Comparison of ENCODE assay signal across 30 mouse cellular contexts in genomic region chr3:107877747-107878736, GRCm38 (mm10). TPM values are rescaled to one million over a fixed set of nuclear protein-coding genes. Genes with fewer than 3 reads are reported as not detected.
DNase-seq lines count a peak whose midpoint lies in the region; ATAC-seq lines count a peak whose summit lies in the region.
"Had no signal": no experiment of that assay in that cellular context is flagged by ENCODE, and none has a peak within 500 bp of the region (broad histone marks: within the 10 kb centered on the region; RNA-seq: fewer than 3 reads in every experiment).

No protein-coding gene starts in this region.

- no peaks in the 10 kb centered on the region for H3K36me3 ChIP-seq in heart, embryonic 12.5 days
- 0 out of 2 replicates have a peak, but pooled peaks cover 5% of the 10 kb centered on the region for H3K36me3 ChIP-seq in intestine, embryonic 16.5 days (ENCODE audit: control insufficient read depth, insufficient read depth, low read length)
- no peaks in the 10 kb centered on the region for H3K36me3 ChIP-seq in stomach, embryonic 16.5 days (ENCODE audit: control insufficient read depth, insufficient read depth, low read length)
- no peaks in the 10 kb centered on the region for H3K36me3 ChIP-seq in forebrain, embryonic 13.5 days (ENCODE audit: poor library complexity, severe bottlenecking)
- H3K36me3 ChIP-seq: embryonic facial prominence, embryonic 15.5 days; hindbrain, embryonic 13.5 days; kidney, embryonic 15.5 days; limb, embryonic 13.5 days; liver, embryonic 12.5 days; neural tube, embryonic 12.5 days had no signal

- H3K4me3 ChIP-seq in heart, embryonic 12.5 days, result no peak overlapping the region
- H3K4me3 ChIP-seq in intestine, embryonic 16.5 days (ENCODE audit: low read length), result peak overlapping the region; percentile 45
- H3K4me3 ChIP-seq in stomach, embryonic 16.5 days (replicated peaks; ENCODE audit: low read length), result peak overlapping the region; percentile 24
- H3K4me3 ChIP-seq in forebrain, embryonic 13.5 days, result no peak overlapping the region
- H3K4me3 ChIP-seq: embryonic facial prominence, embryonic 15.5 days; hindbrain, embryonic 13.5 days; kidney, embryonic 15.5 days; limb, embryonic 13.5 days; liver, embryonic 12.5 days; neural tube, embryonic 12.5 days had no signal

- 56% methylated on average over 12 of the region's 12 CpGs for WGBS in heart, embryonic 12.5 days
- 60% methylated on average over 12 of the region's 12 CpGs for WGBS in intestine, embryonic 16.5 days
- WGBS in stomach, embryonic 16.5 days, result 72% methylated on average over 12 of the region's 12 CpGs
- 83% methylated on average over 12 of the region's 12 CpGs for WGBS in forebrain, embryonic 13.5 days

- ATAC-seq in heart, embryonic 12.5 days (ENCODE audit: insufficient number of reproducible peaks, low FRiP score), result no peak
- peak; percentile 24 for ATAC-seq in common myeloid progenitor, adult 5-6 weeks (replicated peaks; ENCODE audit: low read depth, poor library complexity, severe bottlenecking)
- ATAC-seq in intestine, embryonic 16.5 days, result no peak
- no peak for ATAC-seq in stomach, embryonic 16.5 days (ENCODE audit: insufficient read depth, low FRiP score)
- no peak for ATAC-seq in forebrain, embryonic 13.5 days
- ATAC-seq: activated CD4-positive, CD25-positive, alpha-beta regulatory T cell, adult 4 months; forebrain, embryonic 16.5 days; liver, embryonic 12.5 days had no signal

- H3K4me2 ChIP-seq in heart, embryonic 12.5 days, result no peak overlapping the region
- peak overlapping the region; percentile 48 for H3K4me2 ChIP-seq in intestine, embryonic 16.5 days (ENCODE audit: low read depth, low read length)
- H3K4me2 ChIP-seq in stomach, embryonic 16.5 days (ENCODE audit: low read depth, low read length), result peak overlapping the region; percentile 11; the same call in 1 of the 2 replicates
- no peak overlapping the region for H3K4me2 ChIP-seq in forebrain, embryonic 13.5 days
- H3K4me2 ChIP-seq: embryonic facial prominence, embryonic 15.5 days; hindbrain, embryonic 13.5 days; kidney, embryonic 15.5 days; limb, embryonic 13.5 days; liver, embryonic 12.5 days; neural tube, embryonic 12.5 days had no signal

- H3K9me3 ChIP-seq in heart, embryonic 12.5 days (replicated peaks), result no peaks in the 10 kb centered on the region
- H3K9me3 ChIP-seq in intestine, embryonic 16.5 days (ENCODE audit: control insufficient read depth, low read length), result no peaks in the 10 kb centered on the region
- no peaks in the 10 kb centered on the region for H3K9me3 ChIP-seq in stomach, embryonic 16.5 days (replicated peaks; ENCODE audit: control insufficient read depth, low read length)
- no peaks in the 10 kb centered on the region for H3K9me3 ChIP-seq in forebrain, embryonic 13.5 days (replicated peaks)
- H3K9me3 ChIP-seq: embryonic facial prominence, embryonic 15.5 days; hindbrain, embryonic 13.5 days; kidney, embryonic 15.5 days; limb, embryonic 13.5 days; liver, embryonic 12.5 days; neural tube, embryonic 12.5 days had no signal

- peaks cover 5% of the 10 kb centered on the region for H3K4me1 ChIP-seq in heart, embryonic 12.5 days (replicated peaks)
- peaks cover 15% of the 10 kb centered on the region for H3K4me1 ChIP-seq in intestine, embryonic 16.5 days (ENCODE audit: control insufficient read depth, insufficient read depth, low read length)
- peaks cover 6% of the 10 kb centered on the region; the same call in 1 of the 2 replicates for H3K4me1 ChIP-seq in stomach, embryonic 16.5 days (ENCODE audit: control insufficient read depth, insufficient read depth, low read length)
- H3K4me1 ChIP-seq in forebrain, embryonic 13.5 days, result no peaks in the 10 kb centered on the region
- H3K4me1 ChIP-seq: embryonic facial prominence, embryonic 15.5 days; hindbrain, embryonic 13.5 days; kidney, embryonic 15.5 days; neural tube, embryonic 12.5 days had no signal

- peaks cover 2% of the 10 kb centered on the region; the same call in 1 of the 2 replicates for H3K27me3 ChIP-seq in heart, embryonic 12.5 days (replicated peaks)
- H3K27me3 ChIP-seq in intestine, embryonic 16.5 days (replicated peaks; ENCODE audit: control insufficient read depth, insufficient read depth, low read length), result no peaks in the 10 kb centered on the region
- H3K27me3 ChIP-seq in stomach, embryonic 16.5 days (ENCODE audit: control insufficient read depth, insufficient read depth, low read length), result no peaks in the 10 kb centered on the region
- H3K27me3 ChIP-seq in forebrain, embryonic 13.5 days, result no peaks in the 10 kb centered on the region
- H3K27me3 ChIP-seq: embryonic facial prominence, embryonic 15.5 days; hindbrain, embryonic 13.5 days; kidney, embryonic 15.5 days; limb, embryonic 13.5 days; liver, embryonic 12.5 days; neural tube, embryonic 12.5 days had no signal

- peak; percentile 55 for DNase-seq in heart, adult 8-10 months (ENCODE audit: low spot score)
- DNase-seq in adrenal gland, postnatal 10 days, result no peak
- DNase-seq: adrenal gland, postnatal 14 days; cerebellum, adult 8-10 months; cerebellum, postnatal 36 days; gastrocnemius, postnatal 36 days; kidney, postnatal 36 days; lung, adult 2 months; midbrain, embryonic 14.5 days; right cerebral cortex, postnatal 14 days; thymus, adult 2 months had no signal

- H3K9ac ChIP-seq in heart, embryonic 12.5 days, result no peak overlapping the region
- H3K9ac ChIP-seq in intestine, embryonic 16.5 days (ENCODE audit: low read depth, low read length), result peak overlapping the region; percentile 62
- H3K9ac ChIP-seq in stomach, embryonic 16.5 days (ENCODE audit: low read length), result peak overlapping the region; percentile 48
- no peak overlapping the region for H3K9ac ChIP-seq in forebrain, embryonic 13.5 days
- H3K9ac ChIP-seq: embryonic facial prominence, embryonic 15.5 days; hindbrain, embryonic 13.5 days; kidney, embryonic 15.5 days; limb, embryonic 13.5 days; liver, embryonic 12.5 days; neural tube, embryonic 12.5 days had no signal

- H3K27ac ChIP-seq in heart, embryonic 12.5 days (ENCODE audit: poor library complexity, severe bottlenecking), result no peak overlapping the region
- peak overlapping the region; percentile 85 for H3K27ac ChIP-seq in intestine, embryonic 16.5 days (ENCODE audit: low read length)
- H3K27ac ChIP-seq in stomach, embryonic 16.5 days (ENCODE audit: low read length), result peak overlapping the region; percentile 53; the same call in 1 of the 2 replicates
- H3K27ac ChIP-seq in forebrain, embryonic 13.5 days, result no peak overlapping the region
- H3K27ac ChIP-seq: embryonic facial prominence, embryonic 15.5 days; hindbrain, embryonic 13.5 days; kidney, embryonic 15.5 days; limb, embryonic 13.5 days; liver, embryonic 12.5 days; neural tube, embryonic 12.5 days had no signal

RNA-seq across cellular contexts. Expression of gene Eps8l3, which starts 1.0 kb away (rescaled TPM):
- not detected for total RNA-seq in heart, adult 8-10 months (2022)
- 0.23 TPM in 1 of 2 replicates, not detected in the other for polyA plus RNA-seq in heart, embryonic 12.5 days (2016; fragmentation: Nextera tagmentation; extraction: Ambion mirVana)
- total RNA-seq in common myeloid progenitor, adult 5-6 weeks (2017), result not detected in 2 replicates
- 274 and 322 TPM in 2 replicates for polyA plus RNA-seq in intestine, embryonic 16.5 days (2015; fragmentation: Nextera tagmentation; extraction: Ambion mirVana)
- 33.0 and 35.9 TPM in 2 replicates for polyA plus RNA-seq in stomach, embryonic 16.5 days (2015; fragmentation: Nextera tagmentation; extraction: Ambion mirVana)
- polyA plus RNA-seq in forebrain, embryonic 13.5 days (2015; fragmentation: Nextera tagmentation; extraction: Ambion mirVana), result not detected in 2 replicates
- not detected for total RNA-seq in adrenal gland, postnatal 10 days (2021)
- total RNA-seq: adrenal gland, postnatal 14 days; gastrocnemius, postnatal 36 days; left cerebral cortex, adult 18-20 months; left cerebral cortex, postnatal 25 days; megakaryocyte-erythroid progenitor cell, adult 5-6 weeks had no signal
- polyA plus RNA-seq: activated CD4-positive, CD25-positive, alpha-beta regulatory T cell, adult 4 months; brain, embryonic 14.5 days; C2C12; embryonic facial prominence, embryonic 15.5 days; forebrain, embryonic 16.5 days; hindbrain, embryonic 13.5 days; kidney, embryonic 15.5 days; liver, embryonic 12.5 days; lung, adult 2 months; midbrain, embryonic 14.5 days; neural tube, embryonic 12.5 days had no signal

RNA-seq across cellular contexts. Expression of gene Gstm5, which starts 17.6 kb away (rescaled TPM):
- 10 to 100 TPM; 48.4 to 59.4 (median 52.4) TPM for total RNA-seq in heart, adult 8-10 months (2022)
- 118 and 119 TPM in 2 replicates for polyA plus RNA-seq in heart, embryonic 12.5 days (2016; fragmentation: Nextera tagmentation; extraction: Ambion mirVana)
- 73.7 and 87.7 TPM in 2 replicates for total RNA-seq in common myeloid progenitor, adult 5-6 weeks (2017)
- 168 and 171 TPM in 2 replicates for polyA plus RNA-seq in intestine, embryonic 16.5 days (2015; fragmentation: Nextera tagmentation; extraction: Ambion mirVana)
- 131 and 144 TPM in 2 replicates for polyA plus RNA-seq in stomach, embryonic 16.5 days (2015; fragmentation: Nextera tagmentation; extraction: Ambion mirVana)
- 222 and 225 TPM in 2 replicates for polyA plus RNA-seq in forebrain, embryonic 13.5 days (2015; fragmentation: Nextera tagmentation; extraction: Ambion mirVana)
- total RNA-seq in adrenal gland, postnatal 10 days (2021), result 10 to 100 TPM; 30.1 to 32.3 TPM
- polyA plus RNA-seq: activated CD4-positive, CD25-positive, alpha-beta regulatory T cell, adult 4 months had no signal

RNA-seq across cellular contexts. Expression of gene Gstm7, which starts 53.6 kb away (rescaled TPM):
- total RNA-seq in heart, adult 8-10 months (2022), result 100 to 1,000 TPM in 1 of 4 experiments, 10 to 100 TPM in 3; 87.6 to 100 (median 91.6) TPM
- polyA plus RNA-seq in heart, embryonic 12.5 days (2016; fragmentation: Nextera tagmentation; extraction: Ambion mirVana), result 15.1 and 16.5 TPM in 2 replicates
- total RNA-seq in common myeloid progenitor, adult 5-6 weeks (2017), result 0.39 and 1.6 TPM in 2 replicates
- polyA plus RNA-seq in intestine, embryonic 16.5 days (2015; fragmentation: Nextera tagmentation; extraction: Ambion mirVana), result 32.2 and 32.7 TPM in 2 replicates
- 24.7 and 24.8 TPM in 2 replicates for polyA plus RNA-seq in stomach, embryonic 16.5 days (2015; fragmentation: Nextera tagmentation; extraction: Ambion mirVana)
- 83.5 and 89.2 TPM in 2 replicates for polyA plus RNA-seq in forebrain, embryonic 13.5 days (2015; fragmentation: Nextera tagmentation; extraction: Ambion mirVana)
- total RNA-seq in adrenal gland, postnatal 10 days (2021), result 10 to 100 TPM; 43.1 to 44.0 TPM
- total RNA-seq: MEL had no signal

Comparison
In these comparisons a context has a peak if more than half of its experiments do, and no peak if none do; other contexts are left out.
1. H3K27ac ChIP-seq: peak in intestine, embryonic 16.5 days (single experiment) and stomach, embryonic 16.5 days (single experiment); none in heart, embryonic 12.5 days (single experiment) and forebrain, embryonic 13.5 days (single experiment).
2. H3K4me2 ChIP-seq: peak in intestine, embryonic 16.5 days (single experiment) and stomach, embryonic 16.5 days (single experiment); none in heart, embryonic 12.5 days (single experiment) and forebrain, embryonic 13.5 days (single experiment).
3. H3K4me3 ChIP-seq: peak in intestine, embryonic 16.5 days (single experiment) and stomach, embryonic 16.5 days (single experiment); none in heart, embryonic 12.5 days (single experiment) and forebrain, embryonic 13.5 days (single experiment).
4. H3K9ac ChIP-seq: peak in intestine, embryonic 16.5 days (single experiment) and stomach, embryonic 16.5 days (single experiment); none in heart, embryonic 12.5 days (single experiment) and forebrain, embryonic 13.5 days (single experiment).
5. RNA of gene Eps8l3, which starts 1.0 kb away (polyA plus RNA-seq): 274 to 322 TPM in intestine, embryonic 16.5 days and 33.0 to 35.9 TPM in stomach, embryonic 16.5 days; 0.23 TPM in heart, embryonic 12.5 days and not detected in forebrain, embryonic 13.5 days; every median in the first group is over 10 times any median in the second.